Mouse (Mus musculus) small intestine, adult 2 months (tissue): Measurements from ENCODE around the gene Atxn7l1. TPM values are rescaled to one million over a fixed set of nuclear protein-coding genes. Genes with fewer than 3 reads are reported as not detected.
A peak's percentile ranks its signal among the peaks of the same experiment; 100 is the strongest.

Source experiments
- H3K27ac ChIP-seq: fragments of 200-500 bp; 2 replicates; pipeline ENCODE4 v1.5.1; 2012; ENCODE audit warnings: low read depth, low read length, control low read depth, inconsistent platforms; ENCODE audit not compliant: insufficient read depth
- H3K27me3 ChIP-seq: fragments of 200-500 bp; 2 replicates; pipeline ENCODE4 v1.6.1; 2012; ENCODE audit warnings: mild to moderate bottlenecking, moderate library complexity, low read length, inconsistent platforms; ENCODE audit not compliant: control insufficient read depth, insufficient read depth
- H3K36me3 ChIP-seq: fragments of 200-500 bp; 2 replicates; pipeline ENCODE4 v1.6.1; 2012; ENCODE audit warnings: mild to moderate bottlenecking, low read length, control low read depth, inconsistent platforms; ENCODE audit not compliant: control insufficient read depth, insufficient read depth
- H3K4me1 ChIP-seq: fragments of 200-500 bp; 2 replicates; pipeline ENCODE4 v1.6.1; 2012; ENCODE audit warnings: low read length, inconsistent platforms, mixed read lengths; ENCODE audit not compliant: control insufficient read depth, insufficient read depth, insufficient read length
- H3K4me3 ChIP-seq: fragments of 200-500 bp; 2 replicates; pipeline ENCODE4 v1.5.1; 2012; ENCODE audit warnings: low read depth, mild to moderate bottlenecking, control low read depth, inconsistent platforms, low read length, moderate library complexity
- CTCF ChIP-seq: fragments of 200-500 bp; IDR thresholded peaks from 2 replicates; pipeline ENCODE4 v1.5.1; 2012; ENCODE audit warnings: low read depth, mild to moderate bottlenecking, control low read depth, inconsistent platforms, low read length, moderate library complexity, mixed read lengths; ENCODE audit not compliant: insufficient replicate concordance, insufficient read length; ENCODE audit errors: extremely low read depth
- POLR2A ChIP-seq: fragments of 200-500 bp; IDR thresholded peaks from 2 replicates; pipeline ENCODE4 v1.6.1; 2012; ENCODE audit warnings: low read depth, mild to moderate bottlenecking, control low read depth, inconsistent platforms, low read length, moderate library complexity
- WGBS: fragments of 180-500 bp; shearing (Covaris S2); methylation state at CpG from one replicate; pipeline ENCODE4 v1.1.7; 2018; 5-methylcytosine and 5-hydroxymethylcytosine counted together
- polyA plus RNA-seq: library from polyadenylated mRNA; depleted of rRNA; stranded (reverse); fragments of >200 nt; gene quantifications from 2 replicates; pipeline ENCODE4 v1.2.3, GENCODE M21; 2012; rRNA removed

The Atxn7l1 gene
- polyA plus RNA-seq = 8.4 and 19.2 TPM in 2 replicates

GRCm38 (mm10) chr12:33147497-33148267 is at the start of gene Atxn7l1:
TSS of gene Atxn7l1 (plus strand) at chr12:33147693.
- H3K4me1 ChIP-seq = peaks cover 6% of the 10 kb centered on the region
- peak within 1 kb of the TSS; percentile 81 for H3K27ac ChIP-seq
- under 1% methylated on average over 54 of the region's 54 CpGs for WGBS
- H3K36me3 ChIP-seq = no peaks in the 10 kb centered on the region
- peak within 1 kb of the TSS; percentile 97 for H3K4me3 ChIP-seq
- TF ChIP-seq POLR2A (peak; percentile 75; the same call in 1 of the 2 replicates), CTCF (peak; percentile 80)
- H3K27me3 ChIP-seq = peaks cover 7% of the 10 kb centered on the region; the same call in 1 of the 2 replicates

- WGBS = 73% methylated on average over 8 of the region's 8 CpGs
- Histone ChIP-seq H3K27me3 (no peaks in the 10 kb centered on the region), H3K36me3 (no peaks in the 10 kb centered on the region), H3K4me1 (peaks cover 3% of the 10 kb centered on the region; the same call in 1 of the 2 replicates), H3K27ac (0 out of 2 replicates have a peak overlapping the region, but pooled peaks have one; percentile 10), H3K4me3 (no peak overlapping the region)
- TF ChIP-seq CTCF (no peak), POLR2A (no peak)
These were observed 45.9 kb upstream of the Atxn7l1 start for GRCm38 (mm10) chr12:33101627-33102026.

GRCm38 (mm10) chr12:33102342-33103115 is 45.0 kb upstream of the Atxn7l1 start:
- no peak for TF ChIP-seq CTCF
- no peak for TF ChIP-seq POLR2A
- Histone ChIP-seq H3K4me1 (peaks cover 3% of the 10 kb centered on the region; the same call in 1 of the 2 replicates), H3K27me3 (no peaks in the 10 kb centered on the region), H3K4me3 (no peak overlapping the region), H3K27ac (no peak overlapping the region), H3K36me3 (no peaks in the 10 kb centered on the region)
- WGBS = 41% methylated on average over 15 of the region's 15 CpGs

GRCm38 (mm10) chr12:33105724-33106123 is 41.8 kb upstream of the Atxn7l1 start:
- TF ChIP-seq POLR2A = no peak
- no peak for TF ChIP-seq CTCF
- no peaks in the 10 kb centered on the region for H3K36me3 ChIP-seq
- 76% methylated on average over 4 of the region's 4 CpGs for WGBS

GRCm38 (mm10) chr12:33106438-33107167 is 40.9 kb upstream of the Atxn7l1 start:
- no peaks in the 10 kb centered on the region for H3K36me3 ChIP-seq
- H3K27me3 ChIP-seq = no peaks in the 10 kb centered on the region
- no peak overlapping the region for H3K4me3 ChIP-seq
- TF ChIP-seq POLR2A (no peak), CTCF (no peak)
- 77% methylated on average over 10 of the region's 10 CpGs for WGBS
- H3K4me1 ChIP-seq = peaks cover 3% of the 10 kb centered on the region; the same call in 1 of the 2 replicates
- no peak overlapping the region for H3K27ac ChIP-seq

More at GRCm38 (mm10) chr12:33105724-33106123, 41.8 kb upstream of the Atxn7l1 start:
- Histone ChIP-seq H3K27me3 (no peaks in the 10 kb centered on the region), H3K4me3 (no peak overlapping the region), H3K27ac (no peak overlapping the region), H3K4me1 (peaks cover 3% of the 10 kb centered on the region; the same call in 1 of the 2 replicates)

GRCm38 (mm10) chr12:33109531-33109930 is 38.0 kb upstream of the Atxn7l1 start:
- Histone ChIP-seq H3K36me3 (no peaks in the 10 kb centered on the region), H3K4me3 (no peak overlapping the region), H3K27ac (no peak overlapping the region), H3K4me1 (no peaks in the 10 kb centered on the region; the same call in 1 of the 2 replicates), H3K27me3 (no peaks in the 10 kb centered on the region)
- TF ChIP-seq CTCF (peak; percentile 66; the same call in 1 of the 2 replicates), POLR2A (no peak)
